Mouse (Mus musculus): ENCODE measurements at regions not wholly inside any gene's neighbourhood (a gene's known extent, or its start where the extent isn't known, plus 50 kb on each side); places are given as distances from the start of the nearest gene placed in this dataset.

GRCm38 (mm10) chr3:128210591-128210990 lies 314.5 kb upstream of the Fam241a start:
- TF ChIP-seq NANOG (IDR thresholded peaks at IDR 0.05; ENCODE audit: borderline replicate concordance, low read length), result no peak
- TF ChIP-seq CTCF (conservative IDR thresholded peaks at IDR 0.05; ENCODE audit: low read length), result no peak
- TF ChIP-seq POU5F1 (IDR thresholded peaks at IDR 0.05; ENCODE audit: borderline replicate concordance, low read length), result no peak
